Mouse (Mus musculus) midbrain, embryonic 16.5 days (tissue): ENCODE data around the gene Xpo5. TPM values are rescaled to one million over a fixed set of nuclear protein-coding genes. Genes with fewer than 3 reads are reported as not detected.

Source experiments
- ATAC-seq: fragments of 200-750 bp; cut with Nextera tagmentation; 2 replicates; pipeline ENCODE4 v1.8.0; 2017; ENCODE audit warnings: moderate TSS enrichment
- H3K27ac ChIP-seq: fragments of 300-500 bp; sonication (generic); 2 replicates; pipeline ENCODE4 v1.5.1; 2014; ENCODE audit warnings: mild to moderate bottlenecking, low read length, mixed read lengths
- H3K27me3 ChIP-seq: fragments of 300-500 bp; sonication (generic); 2 replicates; pipeline ENCODE4 v1.6.1; 2014; ENCODE audit warnings: low read depth, low read length, mixed read lengths; ENCODE audit not compliant: control insufficient read depth, insufficient read depth
- H3K36me3 ChIP-seq: fragments of 300-500 bp; sonication (generic); 2 replicates; pipeline ENCODE4 v1.6.1; 2014; ENCODE audit warnings: mild to moderate bottlenecking, low read length, moderate library complexity, mixed read lengths; ENCODE audit not compliant: control insufficient read depth, insufficient read depth
- H3K4me1 ChIP-seq: fragments of 300-500 bp; sonication (generic); 2 replicates; pipeline ENCODE4 v1.6.1; 2014; ENCODE audit warnings: mild to moderate bottlenecking, low read length, mixed read lengths; ENCODE audit not compliant: control insufficient read depth, insufficient read depth
- H3K4me2 ChIP-seq: fragments of 300-500 bp; sonication (generic); 2 replicates; pipeline ENCODE4 v1.6.1; 2014; ENCODE audit warnings: mild to moderate bottlenecking, low read length, mixed read lengths
- H3K4me3 ChIP-seq: fragments of 300-500 bp; sonication (generic); 2 replicates; pipeline ENCODE4 v1.5.1; 2014; ENCODE audit warnings: low read depth, mild to moderate bottlenecking, low read length, moderate library complexity, mixed read lengths
- H3K9ac ChIP-seq: fragments of 300-500 bp; sonication (generic); 2 replicates; pipeline ENCODE4 v1.6.1; 2014; ENCODE audit warnings: low read depth, low read length, mixed read lengths
- H3K9me3 ChIP-seq: fragments of 300-500 bp; sonication (generic); replicated peaks from 2 replicates; pipeline ENCODE4 v1.6.1; 2014; ENCODE audit warnings: mild to moderate bottlenecking, low read length, mixed read lengths; ENCODE audit not compliant: control insufficient read depth, poor library complexity, severe bottlenecking
- WGBS: fragments of 180-500 bp; shearing (Covaris S2); extraction: QIAGEN DNeasy Blood & Tissue Kit; methylation state at CpG from one replicate; pipeline ENCODE4 v1.1.7; 2014; 5-methylcytosine and 5-hydroxymethylcytosine counted together
- polyA plus RNA-seq: library from polyadenylated mRNA; unstranded; fragments of >200 nt; fragmentation: Nextera tagmentation; extraction: Ambion mirVana; gene quantifications from 2 replicates; pipeline ENCODE4 v1.2.1, GENCODE M21; 2015

The Xpo5 gene
- polyA plus RNA-seq, 1 experiment from 2014 or later, result 36.0 TPM

- no peak for ATAC-seq
- Histone ChIP-seq H3K27ac (no peak overlapping the region), H3K9me3 (no peaks in the 10 kb centered on the region), H3K4me3 (no peak overlapping the region), H3K9ac (no peak overlapping the region), H3K4me2 (no peak overlapping the region), H3K27me3 (no peaks in the 10 kb centered on the region), H3K4me1 (peaks cover 10% of the 10 kb centered on the region), H3K36me3 (peaks cover 56% of the 10 kb centered on the region)
- 73% methylated on average over 2 of the region's 2 CpGs for WGBS
These were observed 41.0 kb downstream of the Xpo5 start for GRCm38 (mm10) chr17:46243624-46244023.

DNA sequence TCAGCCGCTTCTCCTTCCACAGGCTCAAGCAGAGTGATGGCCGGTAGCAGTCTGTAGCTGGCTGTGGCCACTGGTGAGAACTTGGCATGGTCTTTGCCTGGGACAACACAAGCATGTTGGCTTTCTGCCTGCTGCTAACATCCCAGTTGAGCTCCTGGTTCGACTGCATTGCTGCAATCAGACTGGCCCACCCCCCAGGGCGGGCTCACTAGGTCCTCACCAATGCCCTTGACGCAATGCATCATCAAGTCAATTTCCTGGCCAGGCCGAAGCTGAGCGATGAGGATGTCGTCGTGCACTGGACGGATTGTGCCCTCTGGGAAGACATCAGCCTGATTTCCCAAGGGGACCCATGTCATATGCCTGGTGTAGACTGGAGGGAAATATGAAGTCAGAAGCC is 42.0 kb downstream of the Xpo5 start:
- H3K4me1 ChIP-seq, result peaks cover 20% of the 10 kb centered on the region
- H3K9ac ChIP-seq, result no peak overlapping the region
- H3K36me3 ChIP-seq, result peaks cover 49% of the 10 kb centered on the region
- H3K27me3 ChIP-seq, result no peaks in the 10 kb centered on the region
- H3K4me3 ChIP-seq, result no peak overlapping the region
- 84% methylated on average over 10 of the region's 10 CpGs for WGBS
- no peak overlapping the region for H3K27ac ChIP-seq
- H3K9me3 ChIP-seq, result no peaks in the 10 kb centered on the region
- no peak for ATAC-seq
- no peak overlapping the region for H3K4me2 ChIP-seq

DNA sequence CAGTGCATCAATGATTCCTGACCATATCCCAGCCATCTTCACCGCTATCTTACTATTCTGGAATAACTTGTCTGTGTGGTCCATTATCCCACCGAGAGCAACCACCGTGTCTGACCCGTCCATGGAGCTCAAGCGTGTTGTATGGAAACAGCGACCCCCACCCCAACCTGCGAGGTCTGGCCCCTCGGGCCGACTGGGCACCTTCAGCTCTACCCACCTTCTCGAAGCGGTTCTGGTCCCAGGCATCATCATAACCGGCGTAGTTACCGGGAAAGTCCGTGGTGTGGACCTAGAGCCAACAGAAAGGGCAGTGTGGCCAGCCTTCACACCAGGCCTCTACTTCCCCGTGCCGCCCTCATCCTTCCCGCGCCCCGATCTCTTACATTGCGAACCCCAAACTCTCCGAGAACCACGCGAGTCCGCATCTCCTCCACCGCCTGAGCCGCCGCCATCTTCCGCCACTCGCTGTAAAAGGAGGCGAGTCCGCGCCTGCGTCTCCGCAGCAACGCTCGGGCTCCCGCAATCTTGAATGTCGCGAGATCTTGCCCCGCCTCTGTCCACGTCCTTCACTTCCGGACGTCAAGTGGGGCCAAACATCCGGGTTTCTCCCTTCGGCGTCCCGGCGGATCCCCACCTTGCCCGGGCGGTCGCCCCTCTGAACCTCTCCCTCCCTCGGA is 45.1 kb downstream of the Xpo5 start, which contains the start of the genes Polr1c and Yipf3:
TSS of gene Polr1c (minus strand) at position 543 of the 677 bp plus-strand sequence.
TSS of gene Yipf3 (plus strand) at position 569 of the 677 bp plus-strand sequence.
- Histone ChIP-seq H3K4me2 (peak within 1 kb of the TSS; percentile 90), H3K27me3 (no peaks in the 10 kb centered on the region), H3K9ac (peak within 1 kb of the TSS; percentile 98), H3K9me3 (no peaks in the 10 kb centered on the region), H3K27ac (peak within 1 kb of the TSS; percentile 88), H3K4me3 (peak within 1 kb of the TSS; percentile 75), H3K4me1 (peaks cover 20% of the 10 kb centered on the region), H3K36me3 (peaks cover 53% of the 10 kb centered on the region)
- under 1% methylated on average over 53 of the region's 53 CpGs for WGBS
- peak; percentile 95 for ATAC-seq

- Histone ChIP-seq H3K4me1 (peaks cover 21% of the 10 kb centered on the region), H3K9me3 (no peaks in the 10 kb centered on the region), H3K9ac (peak overlapping the region; percentile 98), H3K4me3 (peak overlapping the region; percentile 75), H3K4me2 (peak overlapping the region; percentile 90), H3K27me3 (no peaks in the 10 kb centered on the region), H3K36me3 (peaks cover 48% of the 10 kb centered on the region), H3K27ac (peak overlapping the region; percentile 88)
- under 1% methylated on average over 37 of the region's 37 CpGs for WGBS
- ATAC-seq, result peak; percentile 52
These were observed 45.6 kb downstream of the Xpo5 start for GRCm38 (mm10) chr17:46248189-46248522.

DNA sequence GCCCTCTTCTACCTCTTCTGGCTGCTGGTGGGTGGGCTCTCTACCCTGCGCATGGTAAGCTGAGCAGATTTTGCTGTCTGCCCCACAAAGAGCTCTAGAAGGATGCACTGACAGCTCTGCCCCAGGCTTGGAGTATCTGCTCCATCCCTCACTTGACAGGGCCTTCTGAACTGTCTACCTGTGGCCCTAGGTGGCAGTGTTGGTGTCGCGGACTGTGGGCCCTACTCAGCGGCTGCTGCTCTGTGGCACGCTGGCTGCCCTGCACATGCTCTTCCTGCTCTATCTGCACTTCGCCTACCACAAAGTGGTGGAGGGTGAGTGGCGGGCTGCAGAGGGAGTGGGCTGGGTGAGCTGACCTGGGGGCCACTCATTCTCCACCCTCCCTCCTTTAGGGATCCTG is 48.6 kb downstream of the Xpo5 start:
- Histone ChIP-seq H3K9me3 (no peaks in the 10 kb centered on the region), H3K9ac (no peak overlapping the region), H3K4me3 (no peak overlapping the region), H3K27ac (no peak overlapping the region), H3K4me1 (peaks cover 36% of the 10 kb centered on the region), H3K4me2 (no peak overlapping the region), H3K36me3 (peaks cover 22% of the 10 kb centered on the region), H3K27me3 (no peaks in the 10 kb centered on the region)
- ATAC-seq, result no peak
- 77% methylated on average over 7 of the region's 7 CpGs for WGBS

DNA sequence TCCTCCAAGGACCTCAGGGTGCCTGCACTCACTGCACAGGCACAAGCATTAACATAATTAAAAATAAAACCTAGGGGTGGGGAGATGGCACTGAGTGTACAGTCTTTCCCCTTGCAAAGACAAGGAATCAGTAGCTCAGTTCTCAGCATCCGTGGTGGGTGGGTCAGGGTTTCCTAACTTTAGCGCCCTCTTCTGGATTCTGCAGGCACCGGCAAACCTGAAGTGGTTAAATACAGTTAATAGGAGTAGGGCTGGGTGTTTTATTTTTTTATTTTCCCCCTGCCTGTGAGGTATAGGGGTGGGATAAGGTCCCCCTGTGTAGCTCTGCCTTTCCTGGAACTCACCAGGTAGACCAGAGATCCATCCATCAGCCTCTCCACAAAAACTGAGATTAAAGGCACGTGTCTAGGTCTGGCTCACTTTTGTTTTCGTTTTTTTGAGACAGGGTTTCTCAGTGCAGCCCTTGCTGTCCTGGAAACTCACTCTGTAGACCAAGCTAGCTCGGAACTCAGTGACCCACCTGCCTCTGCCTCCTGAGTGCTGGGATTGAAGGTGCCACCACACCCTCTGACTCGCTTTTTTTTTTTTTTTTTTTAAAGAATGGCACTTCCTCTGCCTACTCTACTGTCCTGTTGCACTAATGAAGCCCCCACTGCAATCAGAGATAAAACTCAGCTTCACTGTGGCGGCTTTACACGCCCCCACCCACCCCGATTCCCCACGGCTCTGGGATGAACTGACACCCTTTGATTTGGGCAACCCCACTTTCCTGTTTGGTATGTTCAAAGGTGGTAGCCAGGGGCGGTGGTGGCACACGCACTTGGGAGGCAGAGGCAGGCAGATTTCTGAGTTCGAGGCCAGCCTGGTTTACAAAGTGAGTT is 50.2 kb downstream of the Xpo5 start:
- Histone ChIP-seq H3K27me3 (no peaks in the 10 kb centered on the region), H3K4me3 (peak overlapping the region; percentile 86), H3K9me3 (no peaks in the 10 kb centered on the region), H3K9ac (no peak overlapping the region), H3K4me2 (peak overlapping the region; percentile 65), H3K4me1 (peaks cover 27% of the 10 kb centered on the region), H3K36me3 (peaks cover 31% of the 10 kb centered on the region), H3K27ac (peak overlapping the region; percentile 82; the same call in 1 of the 2 replicates)
- WGBS, result 54% methylated on average over 14 of the region's 14 CpGs
- ATAC-seq, result no peak

GRCm38 (mm10) chr17:46253452-46254084 is 51.0 kb downstream of the Xpo5 start, which contains the start of gene Lrrc73:
Lrrc73 (plus strand) TSS chr17:46253531.
- WGBS, result 2% methylated on average over 40 of the region's 48 CpGs
- no peaks in the 10 kb centered on the region for H3K9me3 ChIP-seq
- no peaks in the 10 kb centered on the region for H3K27me3 ChIP-seq
- peak within 1 kb of the TSS; percentile 82 for H3K27ac ChIP-seq
- peaks cover 26% of the 10 kb centered on the region for H3K4me1 ChIP-seq
- peak; percentile 93 for ATAC-seq
- peak within 1 kb of the TSS; percentile 96 for H3K9ac ChIP-seq
- H3K36me3 ChIP-seq, result peaks cover 36% of the 10 kb centered on the region
- H3K4me3 ChIP-seq, result peak within 1 kb of the TSS; percentile 86
- peak within 1 kb of the TSS; percentile 65 for H3K4me2 ChIP-seq

GRCm38 (mm10) chr17:46254106-46254505 is 51.5 kb downstream of the Xpo5 start:
- Histone ChIP-seq H3K4me2 (peak overlapping the region; percentile 65), H3K36me3 (peaks cover 37% of the 10 kb centered on the region), H3K9me3 (no peaks in the 10 kb centered on the region), H3K4me1 (peaks cover 21% of the 10 kb centered on the region), H3K9ac (peak overlapping the region; percentile 96), H3K4me3 (peak overlapping the region; percentile 86), H3K27me3 (no peaks in the 10 kb centered on the region), H3K27ac (peak overlapping the region; percentile 82)
- peak; percentile 49; the same call in 1 of the 2 replicates for ATAC-seq
- under 1% methylated on average over 40 of the region's 54 CpGs for WGBS
